Mouse (Mus musculus): ENCODE results near the gene Fut4. TPM values are rescaled to one million over a fixed set of nuclear protein-coding genes. Genes with fewer than 3 reads are reported as not detected.

Gene Fut4
- polyA plus RNA-seq, 1 experiment from 2014 or later: 1.7 TPM

DNA sequence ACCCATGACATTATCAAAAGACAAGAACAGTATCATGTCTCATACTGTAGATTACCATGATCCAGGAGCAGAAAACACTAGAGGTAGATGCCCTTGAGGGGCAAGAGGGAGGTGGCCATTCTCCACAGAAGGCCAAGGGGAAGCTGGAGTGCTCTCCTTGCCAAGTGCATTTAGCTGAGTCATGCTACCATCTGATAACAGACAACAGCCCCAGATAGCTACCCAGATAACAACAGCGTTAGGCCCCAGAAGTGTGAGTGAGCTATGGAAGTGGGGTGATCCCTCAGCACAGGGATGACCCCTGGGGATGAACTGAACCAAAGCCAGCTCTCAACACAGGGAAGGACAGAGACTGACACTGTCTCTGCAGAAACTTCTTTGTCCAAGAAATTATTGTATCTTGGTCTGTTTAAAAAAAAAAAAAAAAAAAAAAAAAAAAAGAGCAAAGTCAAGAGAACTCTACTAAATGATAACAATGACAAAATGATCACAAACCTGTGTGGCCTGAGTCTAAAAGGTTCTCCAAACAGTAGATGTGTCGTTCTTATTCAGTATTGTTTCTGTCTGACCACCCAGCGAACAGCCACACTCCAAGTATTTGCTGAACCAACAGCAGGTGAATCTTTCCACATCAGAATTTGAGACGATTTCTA lies 12.6 kb downstream of the Fut4 start:
- no peaks in the 10 kb centered on the region for H3K36me3 ChIP-seq (ENCODE audit: control insufficient read depth, insufficient read depth, low read length)
- H3K4me3 ChIP-seq (ENCODE audit: low read depth, low read length): no peak overlapping the region
- WGBS: 90% methylated on average over 4 of the region's 4 CpGs
- no peaks in the 10 kb centered on the region for H3K9me3 ChIP-seq (replicated peaks; ENCODE audit: control insufficient read depth, low read length, poor library complexity, severe bottlenecking)
- H3K27ac ChIP-seq (ENCODE audit: low read length): no peak overlapping the region
- no peak for ATAC-seq
- no peak overlapping the region for H3K9ac ChIP-seq (ENCODE audit: low read depth, low read length)
- no peak overlapping the region for H3K4me2 ChIP-seq (ENCODE audit: low read length)
- H3K4me1 ChIP-seq (ENCODE audit: control insufficient read depth, insufficient read depth, low read length): no peaks in the 10 kb centered on the region
- no peaks in the 10 kb centered on the region for H3K27me3 ChIP-seq (ENCODE audit: control insufficient read depth, insufficient read depth, low read depth, low read length)

DNA sequence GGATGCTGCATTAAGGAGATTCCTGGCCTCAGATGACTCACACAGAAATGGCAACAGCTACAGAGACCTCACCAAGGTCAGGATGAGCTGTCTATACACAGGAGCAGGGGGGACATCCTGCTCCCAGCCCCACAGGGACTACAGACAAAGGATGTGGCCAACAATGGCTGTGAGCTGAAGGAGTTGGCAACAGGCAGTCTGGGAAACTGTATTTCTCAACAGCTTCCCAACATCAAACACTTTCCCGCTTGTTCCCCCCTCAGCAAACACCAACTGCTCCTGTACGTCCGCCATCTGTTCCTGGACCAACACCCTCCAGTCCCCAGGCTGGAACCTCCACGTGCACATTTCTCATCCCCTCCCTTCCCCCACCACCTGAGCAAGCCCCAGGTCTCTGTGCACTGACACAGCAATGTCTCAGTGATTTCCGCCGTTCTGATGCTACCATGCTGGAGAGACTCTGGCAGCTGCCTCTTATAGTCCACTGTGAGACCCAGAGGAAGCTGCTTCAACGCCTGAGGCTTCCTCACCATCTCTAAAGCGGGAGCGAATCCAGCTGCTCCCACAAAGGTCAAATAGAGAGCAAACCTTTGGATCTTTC lies 21.2 kb downstream of the Fut4 start:
- H3K27ac ChIP-seq (ENCODE audit: low read length): no peak overlapping the region
- no peak overlapping the region for H3K9ac ChIP-seq (ENCODE audit: low read depth, low read length)
- ATAC-seq: peak; percentile 51; the same call in 1 of the 2 replicates
- H3K9me3 ChIP-seq (replicated peaks; ENCODE audit: control insufficient read depth, low read length, poor library complexity, severe bottlenecking): no peaks in the 10 kb centered on the region
- 59% methylated on average over 9 of the region's 9 CpGs for WGBS
- no peaks in the 10 kb centered on the region for H3K36me3 ChIP-seq (ENCODE audit: control insufficient read depth, insufficient read depth, low read length)
- H3K4me2 ChIP-seq (ENCODE audit: low read length): no peak overlapping the region
- no peak overlapping the region for H3K4me3 ChIP-seq (ENCODE audit: low read depth, low read length)
- no peaks in the 10 kb centered on the region for H3K27me3 ChIP-seq (ENCODE audit: control insufficient read depth, insufficient read depth, low read depth, low read length)
- H3K4me1 ChIP-seq (ENCODE audit: control insufficient read depth, insufficient read depth, low read length): no peaks in the 10 kb centered on the region

DNA sequence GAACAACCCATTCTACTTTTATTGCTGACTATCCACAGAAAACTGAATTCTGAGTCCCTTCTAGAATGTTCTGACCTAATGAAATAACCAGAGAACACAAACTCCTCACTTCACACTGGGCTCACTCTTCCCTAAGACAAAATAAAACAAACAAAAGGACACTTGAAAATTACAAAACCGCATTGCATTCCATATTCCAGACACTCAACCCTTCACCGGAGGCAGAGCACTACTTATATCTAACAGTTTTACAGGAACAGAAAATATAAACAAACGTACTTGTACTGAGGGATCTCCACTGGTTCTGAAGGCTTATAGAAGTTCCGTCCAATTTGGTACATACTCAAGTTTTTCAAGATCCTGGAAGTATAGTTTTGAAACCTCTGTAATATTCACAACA lies 23.8 kb downstream of the Fut4 start:
- WGBS: 85% methylated on average over 4 of the region's 4 CpGs
- H3K4me2 ChIP-seq (ENCODE audit: low read length): no peak overlapping the region
- no peak overlapping the region for H3K4me3 ChIP-seq (ENCODE audit: low read depth, low read length)
- no peak for ATAC-seq
- no peak overlapping the region for H3K9ac ChIP-seq (ENCODE audit: low read depth, low read length)
- no peaks in the 10 kb centered on the region for H3K4me1 ChIP-seq (ENCODE audit: control insufficient read depth, insufficient read depth, low read length)
- no peaks in the 10 kb centered on the region for H3K9me3 ChIP-seq (replicated peaks; ENCODE audit: control insufficient read depth, low read length, poor library complexity, severe bottlenecking)
- H3K27ac ChIP-seq (ENCODE audit: low read length): no peak overlapping the region
- H3K27me3 ChIP-seq (ENCODE audit: control insufficient read depth, insufficient read depth, low read depth, low read length): no peaks in the 10 kb centered on the region
- no peaks in the 10 kb centered on the region for H3K36me3 ChIP-seq (ENCODE audit: control insufficient read depth, insufficient read depth, low read length)

DNA sequence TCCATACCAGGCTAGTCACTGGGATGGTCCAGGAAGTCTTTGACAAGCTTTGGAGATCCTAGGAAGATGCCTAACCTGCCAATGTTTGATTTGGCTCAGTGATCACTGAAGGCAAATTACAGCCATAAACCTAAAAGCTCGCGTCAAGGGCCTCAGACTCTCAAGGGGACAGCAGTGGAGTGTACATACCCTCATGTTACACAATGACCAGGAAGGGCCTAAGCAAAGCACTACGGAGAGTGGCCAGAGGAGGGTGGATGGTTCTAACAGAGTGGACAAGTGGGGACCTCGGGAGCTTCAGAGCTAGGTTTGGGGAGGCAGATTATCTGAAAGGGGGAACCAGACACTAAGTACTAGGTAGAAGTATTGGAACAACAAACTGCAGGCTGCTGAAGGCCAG lies 25.6 kb downstream of the Fut4 start:
- WGBS: 92% methylated on average over 4 of the region's 4 CpGs

DNA sequence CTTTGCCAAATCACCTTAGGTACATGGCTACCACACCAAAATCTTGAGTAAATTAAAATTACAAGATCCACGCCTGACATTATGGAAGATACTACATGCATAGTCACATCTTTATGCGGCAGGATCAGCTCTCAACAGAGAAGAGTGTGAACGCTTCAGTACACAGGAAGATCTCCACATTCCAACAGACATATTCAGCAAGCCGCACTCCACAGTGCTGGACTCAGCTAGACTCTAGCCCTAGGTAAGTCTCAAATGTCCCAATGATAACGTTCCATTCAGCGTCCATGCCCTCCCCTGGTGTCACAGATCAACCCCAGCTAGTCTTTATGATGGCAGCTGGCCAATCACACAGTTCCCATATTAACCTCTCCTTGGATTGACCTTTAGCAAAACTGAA lies 26.2 kb downstream of the Fut4 start:
- no peak overlapping the region for H3K4me2 ChIP-seq (ENCODE audit: low read length)
- no peaks in the 10 kb centered on the region for H3K4me1 ChIP-seq (ENCODE audit: control insufficient read depth, insufficient read depth, low read length)
- H3K9me3 ChIP-seq (replicated peaks; ENCODE audit: control insufficient read depth, low read length, poor library complexity, severe bottlenecking): no peaks in the 10 kb centered on the region
- no peaks in the 10 kb centered on the region for H3K27me3 ChIP-seq (ENCODE audit: control insufficient read depth, insufficient read depth, low read depth, low read length)
- ATAC-seq: no peak
- WGBS: 91% methylated on average over 6 of the region's 6 CpGs
- H3K4me3 ChIP-seq (ENCODE audit: low read depth, low read length): no peak overlapping the region
- no peak overlapping the region for H3K27ac ChIP-seq (ENCODE audit: low read length)
- no peak overlapping the region for H3K9ac ChIP-seq (ENCODE audit: low read depth, low read length)
- no peaks in the 10 kb centered on the region for H3K36me3 ChIP-seq (ENCODE audit: control insufficient read depth, insufficient read depth, low read length)

More for the DNA sequence above, 25.6 kb downstream of the Fut4 start:
- H3K9me3 ChIP-seq (replicated peaks; ENCODE audit: control insufficient read depth, low read length, poor library complexity, severe bottlenecking): no peaks in the 10 kb centered on the region
- H3K36me3 ChIP-seq (ENCODE audit: control insufficient read depth, insufficient read depth, low read length): no peaks in the 10 kb centered on the region
- H3K27ac ChIP-seq (ENCODE audit: low read length): no peak overlapping the region
- H3K4me1 ChIP-seq (ENCODE audit: control insufficient read depth, insufficient read depth, low read length): no peaks in the 10 kb centered on the region
- no peak for ATAC-seq
- no peak overlapping the region for H3K9ac ChIP-seq (ENCODE audit: low read depth, low read length)
- no peak overlapping the region for H3K4me2 ChIP-seq (ENCODE audit: low read length)
- H3K27me3 ChIP-seq (ENCODE audit: control insufficient read depth, insufficient read depth, low read depth, low read length): no peaks in the 10 kb centered on the region
- H3K4me3 ChIP-seq (ENCODE audit: low read depth, low read length): no peak overlapping the region

DNA sequence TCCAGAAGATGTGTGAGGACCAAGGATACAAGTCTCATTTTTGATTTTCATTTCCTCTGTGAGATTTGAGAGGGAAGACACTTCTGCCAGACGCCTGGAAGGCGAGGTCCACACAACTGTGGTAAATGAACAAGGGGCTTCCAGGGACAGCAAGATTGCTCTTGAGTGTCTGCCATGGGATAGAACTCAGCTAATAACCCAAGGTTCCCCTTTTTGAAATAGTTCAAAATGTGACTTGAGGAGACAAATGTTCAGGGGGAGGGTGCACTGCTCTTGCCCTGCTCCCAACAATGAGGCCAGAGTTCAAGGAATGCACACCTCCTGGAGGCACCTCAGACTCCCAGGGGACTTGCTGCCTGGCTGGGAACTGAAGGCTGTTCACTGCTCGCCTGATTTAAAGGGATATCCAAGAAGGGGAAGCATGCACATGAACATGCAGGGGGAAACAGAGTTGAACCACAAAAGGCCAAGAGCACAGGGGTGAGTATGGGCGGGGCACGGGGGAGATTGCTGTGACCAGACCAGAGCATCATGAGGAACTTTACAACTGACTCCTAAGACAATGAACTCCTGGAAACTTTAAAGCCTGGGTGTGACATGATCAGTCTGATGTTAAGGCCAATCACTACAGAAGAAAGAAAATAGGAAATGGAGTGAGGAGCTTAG lies 27.3 kb downstream of the Fut4 start:
- H3K4me3 ChIP-seq (ENCODE audit: low read depth, low read length): no peak overlapping the region
- H3K27me3 ChIP-seq (ENCODE audit: control insufficient read depth, insufficient read depth, low read depth, low read length): no peaks in the 10 kb centered on the region
- no peaks in the 10 kb centered on the region for H3K9me3 ChIP-seq (replicated peaks; ENCODE audit: control insufficient read depth, low read length, poor library complexity, severe bottlenecking)
- H3K9ac ChIP-seq (ENCODE audit: low read depth, low read length): no peak overlapping the region
- WGBS: 86% methylated on average over 5 of the region's 5 CpGs
- no peak overlapping the region for H3K4me2 ChIP-seq (ENCODE audit: low read length)
- ATAC-seq: no peak
- H3K4me1 ChIP-seq (ENCODE audit: control insufficient read depth, insufficient read depth, low read length): no peaks in the 10 kb centered on the region
- H3K36me3 ChIP-seq (ENCODE audit: control insufficient read depth, insufficient read depth, low read length): no peaks in the 10 kb centered on the region
- H3K27ac ChIP-seq (ENCODE audit: low read length): no peak overlapping the region

DNA sequence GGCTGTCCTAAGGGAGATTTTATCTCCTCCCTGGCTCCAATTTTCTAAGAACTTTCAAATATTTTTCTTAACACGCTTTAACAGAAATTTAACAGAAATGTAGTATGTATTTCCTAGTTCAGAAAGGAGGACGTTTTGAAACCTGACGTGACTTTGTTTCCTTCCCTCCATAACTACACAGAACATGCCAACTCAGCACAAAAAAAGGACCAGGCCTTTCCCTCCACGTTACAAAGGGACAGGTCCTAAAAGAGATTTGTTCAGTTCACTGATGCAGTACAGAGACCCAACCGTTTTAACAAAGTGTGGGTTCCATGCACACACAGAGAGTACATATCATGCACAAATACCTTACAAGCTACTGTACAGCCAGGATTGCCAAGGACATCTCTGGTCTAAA lies 30.6 kb downstream of the Fut4 start:
- Histone ChIP-seq H3K27me3 (ENCODE audit: control insufficient read depth, insufficient read depth, low read depth, low read length) (no peaks in the 10 kb centered on the region), H3K4me3 (ENCODE audit: low read depth, low read length) (no peak overlapping the region), H3K4me1 (ENCODE audit: control insufficient read depth, insufficient read depth, low read length) (no peaks in the 10 kb centered on the region), H3K27ac (ENCODE audit: low read length) (no peak overlapping the region), H3K9me3 (replicated peaks; ENCODE audit: control insufficient read depth, low read length, poor library complexity, severe bottlenecking) (no peaks in the 10 kb centered on the region), H3K36me3 (ENCODE audit: control insufficient read depth, insufficient read depth, low read length) (no peaks in the 10 kb centered on the region), H3K9ac (ENCODE audit: low read depth, low read length) (no peak overlapping the region), H3K4me2 (ENCODE audit: low read length) (no peak overlapping the region)
- no peak for ATAC-seq
- WGBS: 79% methylated on average over 5 of the region's 5 CpGs

DNA sequence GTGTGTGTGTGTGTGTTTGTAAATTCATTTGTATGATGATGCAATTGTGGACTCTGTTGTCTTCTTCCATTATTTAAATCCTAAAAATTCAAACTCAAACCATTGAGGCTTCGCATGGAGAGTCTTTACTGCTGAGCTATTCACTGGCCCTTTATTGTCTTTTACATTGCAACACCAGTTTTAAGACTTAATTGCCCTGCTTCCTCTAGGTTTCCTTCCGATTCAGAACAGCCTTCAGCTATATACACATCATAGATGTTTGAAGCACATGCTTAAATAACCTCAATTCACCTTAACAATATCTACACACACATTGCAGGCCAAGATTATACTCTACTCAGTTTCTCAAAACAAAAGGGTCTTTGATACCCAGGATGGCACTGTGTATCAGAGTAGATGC lies 31.8 kb downstream of the Fut4 start:
- H3K4me3 ChIP-seq (ENCODE audit: low read depth, low read length): no peak overlapping the region
- 52% methylated on average over 2 of the region's 2 CpGs for WGBS
- H3K27me3 ChIP-seq (ENCODE audit: control insufficient read depth, insufficient read depth, low read depth, low read length): no peaks in the 10 kb centered on the region
- no peak overlapping the region for H3K9ac ChIP-seq (ENCODE audit: low read depth, low read length)
- no peaks in the 10 kb centered on the region for H3K36me3 ChIP-seq (ENCODE audit: control insufficient read depth, insufficient read depth, low read length)
- no peaks in the 10 kb centered on the region for H3K4me1 ChIP-seq (ENCODE audit: control insufficient read depth, insufficient read depth, low read length)
- no peak overlapping the region for H3K27ac ChIP-seq (ENCODE audit: low read length)
- H3K4me2 ChIP-seq (ENCODE audit: low read length): no peak overlapping the region
- no peaks in the 10 kb centered on the region for H3K9me3 ChIP-seq (replicated peaks; ENCODE audit: control insufficient read depth, low read length, poor library complexity, severe bottlenecking)
- ATAC-seq: no peak

DNA sequence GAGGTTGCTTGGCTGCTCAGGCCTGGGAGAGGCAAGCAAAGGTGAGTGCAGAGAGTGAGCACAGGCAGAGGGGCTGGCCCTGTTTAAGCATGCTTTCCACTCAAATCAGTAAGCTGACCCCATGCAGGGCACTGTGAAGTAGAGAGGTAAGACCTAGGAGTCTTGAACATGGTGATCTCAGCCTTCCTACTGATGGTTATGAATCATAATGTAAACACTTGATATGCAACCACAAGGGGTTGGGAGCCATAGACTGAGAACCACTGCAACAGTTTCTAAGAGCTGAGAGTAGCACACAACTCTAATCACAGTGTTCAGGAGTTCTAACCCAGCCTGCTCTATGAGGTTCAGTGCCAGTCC lies 33.9 kb downstream of the Fut4 start:
- no peak for ATAC-seq
- H3K9ac ChIP-seq (ENCODE audit: low read depth, low read length): no peak overlapping the region
- 0 out of 2 replicates have a peak overlapping the region, but pooled peaks have one; percentile 13 for H3K4me2 ChIP-seq (ENCODE audit: low read length)

More for the DNA sequence above, 33.9 kb downstream of the Fut4 start:
- no peak overlapping the region for H3K4me3 ChIP-seq (ENCODE audit: low read depth, low read length)
- no peaks in the 10 kb centered on the region for H3K4me1 ChIP-seq (ENCODE audit: control insufficient read depth, insufficient read depth, low read length)
- H3K36me3 ChIP-seq (ENCODE audit: control insufficient read depth, insufficient read depth, low read length): no peaks in the 10 kb centered on the region
- no peak overlapping the region for H3K27ac ChIP-seq (ENCODE audit: low read length)
- no peaks in the 10 kb centered on the region for H3K27me3 ChIP-seq (ENCODE audit: control insufficient read depth, insufficient read depth, low read depth, low read length)
- no peaks in the 10 kb centered on the region for H3K9me3 ChIP-seq (replicated peaks; ENCODE audit: control insufficient read depth, low read length, poor library complexity, severe bottlenecking)

All from midbrain, embryonic 16.5 days (tissue).